Mouse (Mus musculus) forebrain, embryonic 10.5 days (tissue): ENCODE results near the gene Rfc2. TPM values are rescaled to one million over a fixed set of nuclear protein-coding genes. Genes with fewer than 3 reads are reported as not detected.

ENCODE experiments used
- DNase-seq: peaks from one replicate; pipeline ENCODE4 v3.0.0-alpha.2; 2017; ENCODE audit warnings: low spot score; ENCODE audit errors: extremely low spot score
- H3K27ac ChIP-seq: fragments of 300-500 bp; sonication (generic); 2 replicates; pipeline ENCODE4 v1.5.1; 2016; ENCODE audit warnings: mild to moderate bottlenecking
- H3K27me3 ChIP-seq: fragments of 300-500 bp; sonication (generic); 2 replicates; pipeline ENCODE4 v1.6.1; 2016; ENCODE audit warnings: mild to moderate bottlenecking; ENCODE audit not compliant: poor library complexity, severe bottlenecking
- H3K36me3 ChIP-seq: fragments of 300-500 bp; sonication (generic); replicated peaks from 2 replicates; pipeline ENCODE4 v1.6.1; 2016; ENCODE audit warnings: mild to moderate bottlenecking, moderate library complexity
- H3K4me1 ChIP-seq: fragments of 300-500 bp; sonication (generic); 2 replicates; pipeline ENCODE4 v1.6.1; 2016
- H3K4me3 ChIP-seq: fragments of 300-500 bp; sonication (generic); 2 replicates; pipeline ENCODE4 v1.5.1; 2016; ENCODE audit warnings: mild to moderate bottlenecking, moderate library complexity
- H3K9me3 ChIP-seq: fragments of 300-500 bp; sonication (generic); 2 replicates; pipeline ENCODE4 v1.6.1; 2016; ENCODE audit warnings: mild to moderate bottlenecking, moderate library complexity
- WGBS: fragments of 180-500 bp; shearing (Covaris S2); methylation state at CpG from one replicate; pipeline ENCODE4 v1.1.7; 2016; 5-methylcytosine and 5-hydroxymethylcytosine counted together
- polyA plus RNA-seq: library from polyadenylated mRNA; unstranded; fragments of >200 nt; fragmentation: Nextera tagmentation; extraction: Ambion mirVana; gene quantifications from 2 replicates; pipeline ENCODE4 v1.2.1, GENCODE M21; 2016

The Rfc2 gene
- polyA plus RNA-seq, 1 experiment from 2014 or later, result 440 TPM

GRCm38 (mm10) chr5:134571730-134572507 lies 9.2 kb upstream of the Rfc2 start:
- peak; percentile 55 for DNase-seq
- H3K4me3 ChIP-seq, result peak overlapping the region; percentile 60
- 3% methylated on average over 23 of the region's 23 CpGs for WGBS
- peaks cover 29% of the 10 kb centered on the region for H3K4me1 ChIP-seq
- peak overlapping the region; percentile 79 for H3K27ac ChIP-seq
- peaks cover 15% of the 10 kb centered on the region for H3K27me3 ChIP-seq
- H3K9me3 ChIP-seq, result peaks cover 5% of the 10 kb centered on the region; the same call in 1 of the 2 replicates
- H3K36me3 ChIP-seq, result no peaks in the 10 kb centered on the region

- Histone ChIP-seq H3K4me3 (peak overlapping the region; percentile 60), H3K9me3 (peaks cover 5% of the 10 kb centered on the region; the same call in 1 of the 2 replicates), H3K27me3 (peaks cover 15% of the 10 kb centered on the region), H3K27ac (peak overlapping the region; percentile 79; the same call in 1 of the 2 replicates), H3K36me3 (no peaks in the 10 kb centered on the region), H3K4me1 (peaks cover 29% of the 10 kb centered on the region)
- DNase-seq, result no peak
- WGBS, result 48% methylated on average over 10 of the region's 10 CpGs
These were observed 8.5 kb upstream of the Rfc2 start for GRCm38 (mm10) chr5:134572508-134573214.

GRCm38 (mm10) chr5:134575833-134576232 lies 5.3 kb upstream of the Rfc2 start:
- Histone ChIP-seq H3K27ac (no peak overlapping the region), H3K4me3 (no peak overlapping the region), H3K4me1 (peaks cover 15% of the 10 kb centered on the region), H3K36me3 (no peaks in the 10 kb centered on the region), H3K9me3 (peaks cover 3% of the 10 kb centered on the region; the same call in 1 of the 2 replicates), H3K27me3 (peaks cover 15% of the 10 kb centered on the region)
- 94% methylated on average over 5 of the region's 5 CpGs for WGBS
- no peak for DNase-seq

GRCm38 (mm10) chr5:134576517-134577220 lies 4.5 kb upstream of the Rfc2 start:
- no peak overlapping the region for H3K4me3 ChIP-seq
- 80% methylated on average over 14 of the region's 14 CpGs for WGBS
- no peaks in the 10 kb centered on the region for H3K9me3 ChIP-seq
- peaks cover 12% of the 10 kb centered on the region for H3K4me1 ChIP-seq
- DNase-seq, result no peak
- H3K36me3 ChIP-seq, result no peaks in the 10 kb centered on the region
- no peak overlapping the region for H3K27ac ChIP-seq
- H3K27me3 ChIP-seq, result peaks cover 15% of the 10 kb centered on the region

GRCm38 (mm10) chr5:134577534-134577933 lies 3.6 kb upstream of the Rfc2 start:
- no peak for DNase-seq
- H3K36me3 ChIP-seq, result no peaks in the 10 kb centered on the region
- WGBS, result 89% methylated on average over 7 of the region's 7 CpGs
- no peaks in the 10 kb centered on the region for H3K9me3 ChIP-seq
- H3K4me1 ChIP-seq, result peaks cover 4% of the 10 kb centered on the region
- no peak overlapping the region for H3K4me3 ChIP-seq
- H3K27me3 ChIP-seq, result peaks cover 12% of the 10 kb centered on the region
- H3K27ac ChIP-seq, result no peak overlapping the region

GRCm38 (mm10) chr5:134579135-134579534 lies 2.0 kb upstream of the Rfc2 start:
- Histone ChIP-seq H3K4me1 (peaks cover 12% of the 10 kb centered on the region), H3K36me3 (no peaks in the 10 kb centered on the region), H3K9me3 (no peaks in the 10 kb centered on the region), H3K27me3 (no peaks in the 10 kb centered on the region), H3K27ac (no peak overlapping the region), H3K4me3 (no peak overlapping the region)
- 66% methylated on average over 3 of the region's 3 CpGs for WGBS
- DNase-seq, result no peak

GRCm38 (mm10) chr5:134582221-134582907 lies 1.2 kb downstream of the Rfc2 start:
- DNase-seq, result peak; percentile 96
- Histone ChIP-seq H3K36me3 (peaks cover 23% of the 10 kb centered on the region), H3K9me3 (no peaks in the 10 kb centered on the region), H3K4me1 (peaks cover 17% of the 10 kb centered on the region), H3K27ac (peak overlapping the region; percentile 88), H3K4me3 (peak overlapping the region; percentile 70), H3K27me3 (no peaks in the 10 kb centered on the region)
- WGBS, result 8% methylated on average over 29 of the region's 30 CpGs

GRCm38 (mm10) chr5:134583006-134583883 lies 2.1 kb downstream of the Rfc2 start:
- no peaks in the 10 kb centered on the region for H3K27me3 ChIP-seq
- 34% methylated on average over 15 of the region's 15 CpGs for WGBS
- H3K4me1 ChIP-seq, result peaks cover 17% of the 10 kb centered on the region
- H3K9me3 ChIP-seq, result no peaks in the 10 kb centered on the region
- no peak for DNase-seq
- H3K36me3 ChIP-seq, result peaks cover 32% of the 10 kb centered on the region
- peak overlapping the region; percentile 70 for H3K4me3 ChIP-seq
- peak overlapping the region; percentile 88 for H3K27ac ChIP-seq

GRCm38 (mm10) chr5:134583884-134584213 lies 2.7 kb downstream of the Rfc2 start:
- Histone ChIP-seq H3K27me3 (no peaks in the 10 kb centered on the region), H3K27ac (no peak overlapping the region), H3K36me3 (peaks cover 38% of the 10 kb centered on the region), H3K9me3 (no peaks in the 10 kb centered on the region), H3K4me1 (peaks cover 17% of the 10 kb centered on the region), H3K4me3 (peak overlapping the region; percentile 70)
- no peak for DNase-seq
- 81% methylated on average over 3 of the region's 3 CpGs for WGBS

GRCm38 (mm10) chr5:134584798-134585197 lies 3.6 kb downstream of the Rfc2 start:
- Histone ChIP-seq H3K36me3 (peaks cover 47% of the 10 kb centered on the region), H3K9me3 (no peaks in the 10 kb centered on the region), H3K4me3 (no peak overlapping the region), H3K27me3 (no peaks in the 10 kb centered on the region), H3K27ac (no peak overlapping the region), H3K4me1 (peaks cover 17% of the 10 kb centered on the region)
- no peak for DNase-seq
- 89% methylated on average over 5 of the region's 5 CpGs for WGBS

- Histone ChIP-seq H3K36me3 (peaks cover 96% of the 10 kb centered on the region), H3K4me3 (no peak overlapping the region), H3K4me1 (0 out of 2 replicates have a peak, but pooled peaks cover 3% of the 10 kb centered on the region), H3K27me3 (no peaks in the 10 kb centered on the region), H3K27ac (no peak overlapping the region), H3K9me3 (no peaks in the 10 kb centered on the region)
- no peak for DNase-seq
- 95% methylated on average over 3 of the region's 3 CpGs for WGBS
These were observed 8.7 kb downstream of the Rfc2 start for GRCm38 (mm10) chr5:134589900-134590299.
